Mouse (Mus musculus) olfactory bulb, adult 2 months (tissue): ENCODE measurements around the gene Thyn1. TPM values are rescaled to one million over a fixed set of nuclear protein-coding genes. Genes with fewer than 3 reads are reported as not detected.

ENCODE experiments used
- H3K27ac ChIP-seq: fragments of 200-500 bp; 2 replicates; pipeline ENCODE4 v1.5.1; 2012; ENCODE audit warnings: low read depth, low read length; ENCODE audit not compliant: insufficient read depth
- H3K4me1 ChIP-seq: fragments of 200-500 bp; 2 replicates; pipeline ENCODE4 v1.6.1; 2012; ENCODE audit warnings: low read length; ENCODE audit not compliant: control insufficient read depth, insufficient read depth
- H3K4me3 ChIP-seq: fragments of 200-500 bp; 2 replicates; pipeline ENCODE4 v1.5.1; 2012; ENCODE audit warnings: mild to moderate bottlenecking, low read depth, low read length, moderate library complexity; ENCODE audit not compliant: insufficient read depth
- CTCF ChIP-seq: fragments of 200-500 bp; IDR thresholded peaks from 2 replicates; pipeline ENCODE4 v1.5.1; 2012; ENCODE audit warnings: low read depth, mild to moderate bottlenecking, low read length, moderate library complexity; ENCODE audit not compliant: insufficient read depth
- POLR2A ChIP-seq: fragments of 200-500 bp; IDR thresholded peaks from 2 replicates; pipeline ENCODE4 v1.6.1; 2012; ENCODE audit warnings: mild to moderate bottlenecking, low read depth, low read length, moderate library complexity; ENCODE audit not compliant: insufficient read depth
- WGBS: fragments of 180-500 bp; shearing (Covaris S2); methylation state at CpG from one replicate; pipeline ENCODE4 v1.1.7; 2018; 5-methylcytosine and 5-hydroxymethylcytosine counted together
- polyA plus RNA-seq: library from polyadenylated mRNA; stranded (reverse); fragments of >200 nt; gene quantifications from 2 replicates; pipeline ENCODE4 v1.2.4, GENCODE M21; 2012; ENCODE audit warnings: low replicate concordance; ENCODE audit not compliant: missing spikeins, insufficient read depth, insufficient read length

Thyn1 gene
- polyA plus RNA-seq, 1 experiment, result not detected

DNA sequence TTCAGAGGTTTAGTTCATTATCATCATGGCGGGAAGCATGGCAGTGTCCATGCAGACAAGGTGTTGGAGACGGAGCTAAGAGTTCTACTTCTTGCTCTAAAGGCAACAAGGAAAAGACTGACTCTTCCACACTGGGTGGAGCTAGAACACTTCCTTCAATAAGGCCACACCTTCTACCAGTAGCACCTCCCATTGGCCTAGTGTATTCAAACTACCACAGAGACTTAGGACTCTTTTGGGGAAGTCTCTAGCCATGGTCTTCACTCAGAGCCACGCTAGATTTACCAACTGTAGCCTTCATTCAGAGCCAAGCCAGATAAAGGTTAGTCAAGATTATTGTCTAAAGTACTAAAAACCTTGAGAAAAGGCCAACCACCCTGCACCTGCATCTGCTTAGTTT, 2.4 kb upstream of the Thyn1 start:
- TF ChIP-seq CTCF (no peak), POLR2A (no peak)
- H3K4me3 ChIP-seq, result no peak overlapping the region
- WGBS, result 94% methylated on average over 3 of the region's 3 CpGs
- no peaks in the 10 kb centered on the region for H3K4me1 ChIP-seq
- H3K27ac ChIP-seq, result no peak overlapping the region

- WGBS, result 95% methylated on average over 2 of the region's 2 CpGs
- Histone ChIP-seq H3K4me1 (no peaks in the 10 kb centered on the region), H3K4me3 (no peak overlapping the region), H3K27ac (no peak overlapping the region)
- TF ChIP-seq CTCF, result no peak
- no peak for TF ChIP-seq POLR2A
Observed at GRCm38 (mm10) chr9:26997501-26997900, 2.0 kb upstream of the Thyn1 start.

- no peak for TF ChIP-seq CTCF
- TF ChIP-seq POLR2A, result no peak
- no peaks in the 10 kb centered on the region for H3K4me1 ChIP-seq
- peak overlapping the region; percentile 98 for H3K4me3 ChIP-seq
- whole genome bisulfite sequencing, result 1% methylated on average over 29 of the region's 29 CpGs
- peak overlapping the region; percentile 81 for H3K27ac ChIP-seq
Observed at GRCm38 (mm10) chr9:26998669-26999460, 645 bp upstream of the Thyn1 start.

- WGBS, result 75% methylated on average over 3 of the region's 3 CpGs
- no peak overlapping the region for H3K27ac ChIP-seq
Observed at GRCm38 (mm10) chr9:27005231-27005630, 5.7 kb downstream of the Thyn1 start.

GRCm38 (mm10) chr9:27005933-27006332, 6.4 kb downstream of the Thyn1 start:
- H3K27ac ChIP-seq, result no peak overlapping the region
- 84% methylated on average over 1 of the region's 1 CpGs for WGBS
- TF ChIP-seq CTCF (no peak), POLR2A (no peak)
- peaks cover 6% of the 10 kb centered on the region; the same call in 1 of the 2 replicates for H3K4me1 ChIP-seq
- H3K4me3 ChIP-seq, result no peak overlapping the region

More at GRCm38 (mm10) chr9:27005231-27005630, 5.7 kb downstream of the Thyn1 start:
- peaks cover 2% of the 10 kb centered on the region; the same call in 1 of the 2 replicates for H3K4me1 ChIP-seq
- no peak overlapping the region for H3K4me3 ChIP-seq
- TF ChIP-seq POLR2A (no peak), CTCF (no peak)

DNA sequence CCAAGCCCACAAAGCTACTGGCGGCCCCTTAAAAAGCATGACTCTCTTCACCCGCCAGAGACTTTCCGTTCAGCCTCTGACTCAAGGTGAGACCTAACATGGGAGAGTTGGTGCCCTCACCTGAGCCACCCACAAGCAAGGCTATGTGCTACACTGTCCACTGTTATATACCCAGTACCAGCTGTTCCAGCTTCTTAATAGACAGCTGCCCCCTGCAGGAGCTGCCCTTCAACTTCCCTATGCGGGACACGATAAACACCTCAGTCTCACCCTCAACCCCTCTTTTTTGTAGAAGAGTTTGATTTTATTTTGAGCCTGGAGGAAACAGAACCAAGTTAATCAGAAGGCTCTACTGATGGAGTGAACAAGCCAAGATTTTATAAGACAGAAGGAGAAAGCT, 7.4 kb downstream of the Thyn1 start:
- H3K27ac ChIP-seq, result no peak overlapping the region
- TF ChIP-seq CTCF (no peak), POLR2A (no peak)
- WGBS, result 91% methylated on average over 5 of the region's 5 CpGs
- H3K4me1 ChIP-seq, result peaks cover 6% of the 10 kb centered on the region; the same call in 1 of the 2 replicates
- no peak overlapping the region for H3K4me3 ChIP-seq

DNA sequence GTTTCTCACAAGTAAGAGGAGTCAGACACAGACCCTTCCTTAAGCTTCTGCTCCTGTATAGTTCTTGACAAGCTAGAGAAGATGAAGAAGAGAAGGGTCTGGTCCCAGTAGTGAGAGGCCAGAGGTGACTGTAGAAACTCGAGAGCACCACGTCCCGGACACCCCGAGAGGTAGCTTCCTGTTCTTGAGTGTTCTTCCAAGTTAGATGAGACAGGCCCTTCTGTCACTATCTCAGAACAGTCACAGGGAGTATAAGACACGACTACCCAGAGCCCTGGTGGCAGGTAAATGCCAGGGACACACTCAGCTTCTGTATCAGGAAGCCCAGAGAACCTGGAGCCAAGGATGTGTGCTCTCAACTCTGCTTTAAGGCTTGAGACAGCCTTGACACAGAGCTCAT, 9.7 kb downstream of the Thyn1 start:
- H3K27ac ChIP-seq, result no peak overlapping the region
- WGBS, result 92% methylated on average over 5 of the region's 5 CpGs
- peaks cover 6% of the 10 kb centered on the region; the same call in 1 of the 2 replicates for H3K4me1 ChIP-seq
- H3K4me3 ChIP-seq, result no peak overlapping the region
- no peak for TF ChIP-seq CTCF
- TF ChIP-seq POLR2A, result no peak

GRCm38 (mm10) chr9:27011572-27011971, 12.1 kb downstream of the Thyn1 start:
- TF ChIP-seq CTCF (no peak), POLR2A (no peak)
- 80% methylated on average over 4 of the region's 4 CpGs for WGBS
- no peak overlapping the region for H3K4me3 ChIP-seq
- H3K4me1 ChIP-seq, result peaks cover 4% of the 10 kb centered on the region; the same call in 1 of the 2 replicates
- no peak overlapping the region for H3K27ac ChIP-seq

DNA sequence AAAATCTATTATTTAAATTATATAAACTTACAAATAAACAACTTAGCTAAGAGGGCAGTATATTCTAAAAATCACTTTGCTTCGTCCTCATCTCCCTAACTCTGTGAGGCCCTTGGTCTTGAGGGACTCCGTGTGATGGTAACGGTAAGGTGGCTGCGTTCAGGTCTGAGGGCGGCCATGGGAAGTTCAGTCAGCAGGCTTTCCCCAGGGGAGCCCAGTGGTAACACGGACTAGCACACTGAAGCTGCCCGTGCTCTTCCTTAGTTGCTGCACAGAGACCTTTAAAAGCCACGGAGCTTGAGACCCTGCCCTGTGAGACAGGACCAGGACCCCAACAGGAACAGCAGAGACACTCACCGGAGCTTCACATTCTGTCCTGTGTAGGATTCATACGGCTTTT, 19.5 kb downstream of the Thyn1 start:
- 94% methylated on average over 10 of the region's 10 CpGs for WGBS
- TF ChIP-seq CTCF (no peak), POLR2A (no peak)
- H3K27ac ChIP-seq, result no peak overlapping the region
- 0 out of 2 replicates have a peak, but pooled peaks cover 5% of the 10 kb centered on the region for H3K4me1 ChIP-seq
- H3K4me3 ChIP-seq, result no peak overlapping the region

DNA sequence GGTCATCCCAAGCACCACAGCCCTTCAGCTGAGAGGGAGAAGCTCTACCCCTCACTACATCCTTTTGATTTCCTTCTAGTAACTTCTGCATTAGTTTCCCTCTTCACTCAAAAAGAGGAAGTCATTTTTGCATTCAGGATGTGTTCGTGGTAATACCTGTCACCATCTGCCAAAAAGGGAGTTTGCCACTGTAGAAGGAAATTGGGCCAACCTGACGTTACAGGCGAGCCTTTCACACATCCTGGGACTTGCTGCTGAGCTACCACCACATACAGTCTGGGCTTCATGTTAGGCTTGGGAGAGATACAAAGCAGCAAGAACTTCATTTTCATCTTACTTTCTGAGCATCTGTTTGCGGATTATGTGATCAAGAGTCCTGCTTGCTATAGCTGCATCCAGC, 24.2 kb downstream of the Thyn1 start:
- TF ChIP-seq CTCF (no peak), POLR2A (no peak)
- Histone ChIP-seq H3K4me1 (0 out of 2 replicates have a peak, but pooled peaks cover 6% of the 10 kb centered on the region), H3K4me3 (no peak overlapping the region), H3K27ac (no peak overlapping the region)
- 62% methylated on average over 4 of the region's 4 CpGs for WGBS
